Mouse (Mus musculus) activated CD4-positive, CD25-positive, alpha-beta regulatory T cell, adult 9 weeks (primary cell): ENCODE results near the gene Vmn2r78. TPM values are rescaled to one million over a fixed set of nuclear protein-coding genes. Genes with fewer than 3 reads are reported as not detected.

ENCODE experiments used
- polyA plus RNA-seq: library from polyadenylated mRNA; unstranded; fragments of 100-300 nt; shearing (Covaris generic); gene quantifications from one replicate; pipeline ENCODE4 v1.2.1, GENCODE M21; 2017

The Vmn2r78 gene
- not detected for polyA plus RNA-seq

DNA sequence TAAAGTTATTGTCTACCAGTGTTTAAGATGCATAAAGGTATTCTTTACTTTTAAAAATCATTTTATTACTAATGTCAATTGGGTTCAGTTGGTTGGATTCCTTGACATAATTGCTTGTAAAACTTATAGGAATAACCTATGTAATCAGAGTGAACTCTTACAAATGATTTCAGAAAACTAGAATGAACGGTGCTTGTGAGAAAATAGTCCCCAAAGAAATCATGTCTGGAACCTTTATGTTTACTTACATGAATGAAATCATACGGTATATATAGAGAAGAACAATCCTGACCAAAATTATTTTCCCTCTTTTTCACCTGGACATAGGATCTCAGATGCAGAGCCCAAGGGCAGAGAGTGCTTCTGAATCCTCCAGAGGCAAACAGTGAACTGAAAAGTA, at the start of gene Vmn2r78:
Gene Vmn2r78, plus strand, starts transcription at position 301 of the 400 bp plus-strand sequence.

DNA sequence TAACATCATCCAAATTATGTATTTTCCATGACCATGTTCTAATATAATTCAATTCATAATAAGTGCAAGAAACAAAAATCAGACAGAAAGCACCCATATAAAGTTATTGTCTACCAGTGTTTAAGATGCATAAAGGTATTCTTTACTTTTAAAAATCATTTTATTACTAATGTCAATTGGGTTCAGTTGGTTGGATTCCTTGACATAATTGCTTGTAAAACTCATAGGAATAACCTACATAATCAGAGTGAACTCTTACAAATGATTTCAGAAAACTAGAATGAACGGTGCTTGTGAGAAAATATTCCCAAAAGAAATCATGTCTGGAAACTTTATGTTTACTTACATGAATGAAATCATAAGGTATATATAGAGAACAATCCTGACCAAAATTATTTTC, 80.9 kb downstream of the Vmn2r78 start, which contains the start of gene Vmn2r79:
Gene Vmn2r79, plus strand, starts transcription at position 301 of the 400 bp plus-strand sequence.

Other genes with a start within 250 kb of the Vmn2r78 start
- gene Olfr292, start 226.8 kb upstream of the Vmn2r78 start, polyA plus RNA-seq: not detected
- not detected for gene Folh1, start 139.2 kb upstream of the Vmn2r78 start, polyA plus RNA-seq
- gene Vmn2r77, start 120.1 kb upstream of the Vmn2r78 start, polyA plus RNA-seq: not detected
- gene Vmn2r79, start 81.0 kb downstream of the Vmn2r78 start, polyA plus RNA-seq: 0.09 TPM